Mouse (Mus musculus) liver, embryonic 14.5 days (tissue): ENCODE measurements around the gene Rara.

Source experiments
- CTCF ChIP-seq: IDR thresholded peaks from 2 replicates; pipeline ENCODE4 v1.5.1; 2016; ENCODE audit warnings: antibody characterized with exemption, low read depth, control low read depth
- EP300 ChIP-seq: IDR thresholded peaks from 2 replicates; pipeline ENCODE4 v1.6.1; 2016; ENCODE audit warnings: antibody characterized with exemption, low read depth

DNA sequence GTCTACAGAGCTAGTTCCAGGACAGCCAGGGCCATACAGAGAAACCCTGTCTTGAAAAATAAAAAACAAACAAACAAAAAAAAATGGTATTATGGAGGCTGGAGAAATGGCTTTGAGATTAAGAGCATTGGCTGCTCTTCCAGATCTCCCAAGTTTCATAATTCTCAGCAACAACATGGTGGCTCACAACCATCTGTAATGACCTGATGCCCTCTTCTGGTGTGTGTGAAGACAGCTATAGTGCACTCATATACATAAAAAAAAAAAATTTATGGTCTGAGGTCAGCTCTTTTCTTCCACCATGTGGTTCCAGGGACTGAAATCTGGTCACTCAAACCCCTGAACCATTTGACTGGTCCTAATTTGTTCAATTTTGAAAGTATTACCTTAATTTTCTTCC lies 71.2 kb downstream of the Rara start:
- TF ChIP-seq CTCF (no peak), EP300 (no peak)
